Mouse (Mus musculus) megakaryocyte, embryonic 14.5 days (primary cell): Measurements from ENCODE around the gene Fhdc1.

Source experiments
- FLI1 ChIP-seq: IDR thresholded peaks from 2 replicates; pipeline ENCODE4 v1.6.1; 2012; ENCODE audit warnings: low read length, inconsistent platforms, mixed read lengths
- GATA1 ChIP-seq: IDR thresholded peaks from 3 replicates; pipeline ENCODE4 v1.6.1; 2012; ENCODE audit warnings: mixed read lengths, low read length, inconsistent platforms, borderline replicate concordance

- TF ChIP-seq GATA1, result no peak
- TF ChIP-seq FLI1, result no peak
Observed at GRCm38 (mm10) chr3:84465822-84466500, 14.3 kb downstream of the Fhdc1 start.
